Comparison of ENCODE assay signal across 15 mouse cellular contexts in the genomic region with DNA sequence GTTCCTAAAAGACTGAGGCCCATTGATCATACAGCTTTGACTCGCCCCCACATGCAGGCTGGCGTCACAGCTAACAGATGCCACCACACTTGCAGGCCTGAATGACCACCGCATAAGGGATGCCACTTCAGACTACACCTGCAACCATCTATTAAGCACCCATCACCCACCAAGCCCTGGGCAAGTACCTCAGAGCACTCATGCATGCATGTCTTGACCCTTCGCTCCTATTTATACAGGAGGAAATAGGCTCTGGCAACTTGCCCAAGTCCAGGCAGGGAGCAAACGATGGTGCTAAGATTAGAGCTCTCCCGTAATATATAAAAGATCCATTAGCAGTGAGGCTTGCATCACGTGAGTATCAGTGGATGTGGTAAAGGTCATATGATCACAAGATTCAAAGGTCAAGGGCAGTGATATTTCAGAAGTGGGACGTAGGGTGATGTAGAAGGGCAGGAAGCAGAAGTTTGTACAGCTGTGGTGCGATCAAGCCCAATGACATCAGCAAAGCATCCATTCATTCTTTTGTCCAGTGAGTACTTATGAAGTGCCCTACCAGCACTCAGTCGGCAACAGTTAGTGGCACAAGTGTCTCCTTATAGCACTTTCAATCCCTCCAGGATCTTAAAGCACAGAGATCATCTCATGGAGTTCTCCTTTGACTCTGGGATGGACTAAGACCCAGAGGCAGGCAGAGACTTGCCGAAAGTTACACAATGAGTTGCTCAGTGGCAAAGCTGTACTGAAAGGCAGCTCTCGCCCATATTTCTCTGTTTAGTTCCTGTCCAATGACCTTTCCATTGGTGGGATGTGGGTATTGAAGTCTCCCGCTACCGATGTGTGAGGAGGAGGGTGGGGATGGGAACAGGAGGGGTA. TPM values are rescaled to one million over a fixed set of nuclear protein-coding genes. Genes with fewer than 3 reads are reported as not detected.
DNase-seq lines count a peak whose midpoint lies in the region; ATAC-seq and TF ChIP-seq lines count a peak whose summit lies in the region.
"Had no signal": no experiment of that assay in that cellular context is flagged by ENCODE, and none has a peak within 500 bp of the region (broad histone marks: within the 10 kb centered on the region; RNA-seq: fewer than 3 reads in every experiment).

No protein-coding gene starts in this region.

- no peaks in the 10 kb centered on the region for H3K4me1 ChIP-seq in stomach, postnatal 0 days (replicated peaks; ENCODE audit: control insufficient read depth, insufficient read depth)
- H3K4me1 ChIP-seq: embryonic facial prominence, embryonic 15.5 days; liver, embryonic 13.5 days had no signal

- no peaks in the 10 kb centered on the region for H3K36me3 ChIP-seq in stomach, postnatal 0 days (ENCODE audit: control insufficient read depth, insufficient read depth, low read length)
- H3K36me3 ChIP-seq: embryonic facial prominence, embryonic 15.5 days; liver, embryonic 13.5 days had no signal

- no peak for ATAC-seq in stomach, postnatal 0 days (ENCODE audit: low FRiP score, low TSS enrichment)
- ATAC-seq: forebrain, postnatal 0 days had no signal

- H3K9me3 ChIP-seq in stomach, postnatal 0 days (ENCODE audit: control insufficient read depth, low read length): no peaks in the 10 kb centered on the region
- H3K9me3 ChIP-seq: embryonic facial prominence, embryonic 15.5 days; liver, embryonic 13.5 days had no signal

- TF ChIP-seq EP300 in stomach, postnatal 0 days (optimal IDR thresholded peaks at IDR 0.05): no peak

- H3K27ac ChIP-seq in stomach, postnatal 0 days (replicated peaks): no peak overlapping the region
- H3K27ac ChIP-seq: embryonic facial prominence, embryonic 15.5 days; liver, embryonic 13.5 days had no signal

- intact Hi-C loops in heart, postnatal 36 days (cut with DNase I): no loop called here
- intact Hi-C loops in left cerebral cortex, postnatal 10 days (cut with DNase I): no loop called here

- H3K4me3 ChIP-seq in stomach, postnatal 0 days (ENCODE audit: low read depth, low read length): no peak overlapping the region
- H3K4me3 ChIP-seq: embryonic facial prominence, embryonic 15.5 days; liver, embryonic 13.5 days had no signal

- no peak for TF ChIP-seq CTCF in stomach, postnatal 0 days (IDR thresholded peaks at IDR 0.05; ENCODE audit: low read depth)

- H3K4me2 ChIP-seq in stomach, postnatal 0 days (replicated peaks; ENCODE audit: low read depth): no peak overlapping the region
- H3K4me2 ChIP-seq: embryonic facial prominence, embryonic 15.5 days; liver, embryonic 13.5 days had no signal

- no peak overlapping the region for H3K9ac ChIP-seq in stomach, postnatal 0 days (ENCODE audit: low read length)
- H3K9ac ChIP-seq: embryonic facial prominence, embryonic 15.5 days; forebrain, postnatal 0 days; liver, embryonic 13.5 days had no signal

- H3K27me3 ChIP-seq in stomach, postnatal 0 days (ENCODE audit: control insufficient read depth, insufficient read depth, low read length): no peaks in the 10 kb centered on the region
- H3K27me3 ChIP-seq: embryonic facial prominence, embryonic 15.5 days; liver, embryonic 13.5 days had no signal

- peak; percentile 85 for DNase-seq in heart, adult 11 months
- DNase-seq in heart, postnatal 36 days: no peak
- DNase-seq in urinary bladder, postnatal 25 days (ENCODE audit: low spot score): peak; percentile 6
- no peak for DNase-seq in urinary bladder, postnatal 36 days (ENCODE audit: low spot score in 2 of 2)
- peak; percentile 53 for DNase-seq in kidney, postnatal 10 days
- DNase-seq in stomach, postnatal 0 days (ENCODE audit: low spot score): peak; percentile 26
- no peak for DNase-seq in left cerebral cortex, postnatal 10 days (ENCODE audit: extremely low spot score in 1 of 2, low spot score in 2 of 2)
- no peak for DNase-seq in layer of hippocampus, adult 8-10 months (ENCODE audit: low spot score in 2 of 2)
- DNase-seq: cerebellum, postnatal 25 days; forebrain, postnatal 0 days; heart, postnatal 10 days; liver, embryonic 13.5 days; right cerebral cortex, postnatal 4 days; thymus, adult 18-20 months had no signal

- WGBS in stomach, postnatal 0 days: 54% methylated on average over 14 of the region's 14 CpGs

RNA-seq across cellular contexts. Expression of a gene that starts 30.7 kb away (rescaled TPM):
- 10 to 100 TPM; 77.7 to 78.6 TPM for total RNA-seq in heart, postnatal 36 days (2021)
- 66.8 and 66.9 TPM in 2 replicates for polyA plus RNA-seq in stomach, postnatal 0 days (2015; fragmentation: Nextera tagmentation; extraction: Ambion mirVana)
- 10 to 100 TPM; 19.1 to 20.0 TPM for total RNA-seq in left cerebral cortex, postnatal 10 days (2021)
- total RNA-seq in layer of hippocampus, adult 8-10 months (2022): 10 to 100 TPM; 26.2 to 36.5 (median 28.3) TPM

RNA-seq across cellular contexts. Expression of a gene that starts 38.2 kb away (rescaled TPM):
- 10 to 100 TPM; 27.4 to 31.4 TPM for total RNA-seq in heart, postnatal 36 days (2021)
- 38.1 and 39.3 TPM in 2 replicates for polyA plus RNA-seq in stomach, postnatal 0 days (2015; fragmentation: Nextera tagmentation; extraction: Ambion mirVana)
- 10 to 100 TPM; 42.2 to 48.7 TPM for total RNA-seq in left cerebral cortex, postnatal 10 days (2021)
- 10 to 100 TPM; 42.3 to 55.9 (median 51.1) TPM for total RNA-seq in layer of hippocampus, adult 8-10 months (2022)

Comparison
In these comparisons a context has a peak if more than half of its experiments do, and no peak if none do; other contexts are left out.
1. DNase-seq: peak in heart, adult 11 months (single experiment), urinary bladder, postnatal 25 days (single experiment), kidney, postnatal 10 days (single experiment) and stomach, postnatal 0 days (single experiment); none in heart, postnatal 36 days (0 of 2), urinary bladder, postnatal 36 days (0 of 2), left cerebral cortex, postnatal 10 days (0 of 2) and layer of hippocampus, adult 8-10 months (0 of 2).